Mouse (Mus musculus): ENCODE measurements at regions not wholly inside any gene's neighbourhood (a gene's known extent, or its start where the extent isn't known, plus 50 kb on each side); places are given as distances from the start of the nearest gene placed in this dataset.

GRCm38 (mm10) chr8:126696346-126697010 lies 102.7 kb upstream of the Irf2bp2 start:
- TF ChIP-seq POLR2A (IDR thresholded peaks at IDR 0.05; ENCODE audit: borderline replicate concordance, low read depth, low read length) (no peak), CTCF (IDR thresholded peaks at IDR 0.05; ENCODE audit: low read depth, low read length) (no peak)

Data from bone marrow macrophage, adult 2 months (primary cell).